Comparison of ENCODE assay signal across 13 mouse cellular contexts in the genomic region with DNA sequence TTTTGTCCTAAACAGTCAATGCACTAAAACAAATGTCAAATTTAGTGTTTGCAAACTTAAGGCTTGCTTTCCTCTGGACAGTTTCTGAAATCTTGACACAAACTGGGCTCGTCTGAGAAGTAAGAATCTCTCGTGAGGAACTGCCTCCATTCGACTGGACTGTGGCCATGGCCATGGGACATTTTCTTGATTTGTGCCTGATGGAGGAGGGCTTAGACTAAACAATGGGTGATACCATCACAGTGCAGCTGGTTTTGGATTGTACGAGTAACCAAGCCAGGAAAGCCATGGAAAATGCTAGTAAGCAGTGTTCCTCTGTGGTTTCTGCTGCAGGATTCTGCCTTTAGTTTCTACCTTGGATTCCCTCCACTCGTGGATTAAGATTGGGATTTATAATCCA.
"Had no signal": no experiment of that assay in that cellular context is flagged by ENCODE, and none has a peak within 500 bp of the region (broad histone marks: within the 10 kb centered on the region; RNA-seq: fewer than 3 reads in every experiment).

No protein-coding gene starts in this region.

- H3K27ac ChIP-seq: intestine, embryonic 15.5 days; kidney, embryonic 15.5 days; limb, embryonic 15.5 days; liver, embryonic 12.5 days; midbrain, embryonic 12.5 days; neural tube, embryonic 13.5 days; stomach, postnatal 0 days had no signal

- ATAC-seq: intestine, embryonic 15.5 days; liver, embryonic 12.5 days; midbrain, embryonic 16.5 days had no signal

- H3K4me1 ChIP-seq: intestine, embryonic 15.5 days; kidney, embryonic 15.5 days; limb, embryonic 15.5 days; liver, embryonic 12.5 days; midbrain, embryonic 12.5 days; neural tube, embryonic 13.5 days had no signal

- H3K27me3 ChIP-seq: intestine, embryonic 15.5 days; kidney, embryonic 15.5 days; limb, embryonic 15.5 days; liver, embryonic 12.5 days; midbrain, embryonic 12.5 days; neural tube, embryonic 13.5 days had no signal

- H3K36me3 ChIP-seq: intestine, embryonic 15.5 days; kidney, embryonic 15.5 days; limb, embryonic 15.5 days; liver, embryonic 12.5 days; midbrain, embryonic 12.5 days; neural tube, embryonic 13.5 days had no signal

- H3K9ac ChIP-seq: intestine, embryonic 15.5 days; kidney, embryonic 15.5 days; limb, embryonic 15.5 days; liver, embryonic 12.5 days; midbrain, embryonic 12.5 days; neural tube, embryonic 13.5 days had no signal

- DNase-seq: kidney, adult 2 months; kidney, postnatal 14 days; layer of hippocampus, adult 9-11 months; layer of hippocampus, postnatal 36 days; thymus, postnatal 4 days had no signal

- H3K9me3 ChIP-seq: intestine, embryonic 15.5 days; kidney, embryonic 15.5 days; limb, embryonic 15.5 days; liver, embryonic 12.5 days; midbrain, embryonic 12.5 days; neural tube, embryonic 13.5 days had no signal

- H3K4me2 ChIP-seq: intestine, embryonic 15.5 days; kidney, embryonic 15.5 days; limb, embryonic 15.5 days; liver, embryonic 12.5 days; midbrain, embryonic 12.5 days; neural tube, embryonic 13.5 days had no signal

- H3K4me3 ChIP-seq: intestine, embryonic 15.5 days; kidney, embryonic 15.5 days; limb, embryonic 15.5 days; liver, embryonic 12.5 days; midbrain, embryonic 12.5 days; neural tube, embryonic 13.5 days had no signal
